Mouse (Mus musculus): ENCODE data around the gene Ube2l6.

Gene Ube2l6

GRCm38 (mm10) chr2:84798493-84798921 is at the start of gene Ube2l6:
Gene Ube2l6 (plus strand): TSS chr2:84798828.
- peak; percentile 67 for DNase-seq (ENCODE audit: low spot score)

GRCm38 (mm10) chr2:84750115-84750514 is 48.5 kb upstream of the Ube2l6 start:
- no peak for DNase-seq (ENCODE audit: low spot score)

GRCm38 (mm10) chr2:84756245-84756644 is 42.4 kb upstream of the Ube2l6 start:
- no peak for DNase-seq (ENCODE audit: low spot score)

GRCm38 (mm10) chr2:84757026-84757682 is 41.5 kb upstream of the Ube2l6 start:
- DNase-seq (ENCODE audit: low spot score): no peak

GRCm38 (mm10) chr2:84758542-84759127 is 40.0 kb upstream of the Ube2l6 start:
- no peak for DNase-seq (ENCODE audit: low spot score)

- DNase-seq (ENCODE audit: low spot score): no peak
Measured at GRCm38 (mm10) chr2:84760777-84761176, 37.9 kb upstream of the Ube2l6 start.

- DNase-seq (ENCODE audit: low spot score): no peak
Measured at GRCm38 (mm10) chr2:84761309-84761708, 37.3 kb upstream of the Ube2l6 start.

GRCm38 (mm10) chr2:84761840-84762239 is 36.8 kb upstream of the Ube2l6 start:
- DNase-seq (ENCODE audit: low spot score): no peak

- DNase-seq (ENCODE audit: low spot score): no peak
Measured at GRCm38 (mm10) chr2:84762295-84762694, 36.3 kb upstream of the Ube2l6 start.

- DNase-seq (ENCODE audit: low spot score): no peak
Measured at GRCm38 (mm10) chr2:84762818-84763217, 35.8 kb upstream of the Ube2l6 start.

GRCm38 (mm10) chr2:84770501-84770900 is 28.1 kb upstream of the Ube2l6 start:
- no peak for DNase-seq (ENCODE audit: low spot score)

- no peak for DNase-seq (ENCODE audit: low spot score)
Measured at GRCm38 (mm10) chr2:84772454-84772853, 26.2 kb upstream of the Ube2l6 start.

- DNase-seq (ENCODE audit: low spot score): no peak
Measured at GRCm38 (mm10) chr2:84773195-84773594, 25.4 kb upstream of the Ube2l6 start.

- DNase-seq (ENCODE audit: low spot score): peak; percentile 65
Measured at GRCm38 (mm10) chr2:84774751-84775150, 23.9 kb upstream of the Ube2l6 start.

GRCm38 (mm10) chr2:84775241-84775640 is 23.4 kb upstream of the Ube2l6 start, which contains the start of gene Serping1:
Gene Serping1 (minus strand): TSS chr2:84775444.
- DNase-seq (ENCODE audit: low spot score): no peak

- DNase-seq (ENCODE audit: low spot score): no peak
Measured at GRCm38 (mm10) chr2:84775665-84776064, 23.0 kb upstream of the Ube2l6 start.

GRCm38 (mm10) chr2:84777706-84778105 is 20.9 kb upstream of the Ube2l6 start:
- DNase-seq (ENCODE audit: low spot score): no peak

GRCm38 (mm10) chr2:84779210-84779609 is 19.4 kb upstream of the Ube2l6 start:
- DNase-seq (ENCODE audit: low spot score): no peak

GRCm38 (mm10) chr2:84783315-84783714 is 15.3 kb upstream of the Ube2l6 start:
- DNase-seq (ENCODE audit: low spot score): no peak

- DNase-seq (ENCODE audit: low spot score): no peak
Measured at GRCm38 (mm10) chr2:84783840-84784566, 14.6 kb upstream of the Ube2l6 start.

- no peak for DNase-seq (ENCODE audit: low spot score)
Measured at GRCm38 (mm10) chr2:84788316-84788715, 10.3 kb upstream of the Ube2l6 start.

GRCm38 (mm10) chr2:84790418-84790817 is 8.2 kb upstream of the Ube2l6 start:
- DNase-seq (ENCODE audit: low spot score): no peak

- DNase-seq (ENCODE audit: low spot score): no peak
Measured at GRCm38 (mm10) chr2:84792516-84792915, 6.1 kb upstream of the Ube2l6 start.
